Mouse (Mus musculus) liver, embryonic 14 days (tissue): ENCODE results near the gene Il17ra. TPM values are rescaled to one million over a fixed set of nuclear protein-coding genes. Genes with fewer than 3 reads are reported as not detected.

Experiments used
- polyA plus RNA-seq: library from polyadenylated mRNA; depleted of rRNA; stranded (reverse); fragments of >200 nt; gene quantifications from 2 replicates; pipeline ENCODE4 v1.2.3, GENCODE M21; 2012; rRNA removed

The Il17ra gene
- 4.0 and 4.7 TPM in 2 replicates for polyA plus RNA-seq

GRCm38 (mm10) chr6:120463086-120463871, at the start of gene Il17ra:
Il17ra (plus strand) TSS chr6:120463247.

DNA sequence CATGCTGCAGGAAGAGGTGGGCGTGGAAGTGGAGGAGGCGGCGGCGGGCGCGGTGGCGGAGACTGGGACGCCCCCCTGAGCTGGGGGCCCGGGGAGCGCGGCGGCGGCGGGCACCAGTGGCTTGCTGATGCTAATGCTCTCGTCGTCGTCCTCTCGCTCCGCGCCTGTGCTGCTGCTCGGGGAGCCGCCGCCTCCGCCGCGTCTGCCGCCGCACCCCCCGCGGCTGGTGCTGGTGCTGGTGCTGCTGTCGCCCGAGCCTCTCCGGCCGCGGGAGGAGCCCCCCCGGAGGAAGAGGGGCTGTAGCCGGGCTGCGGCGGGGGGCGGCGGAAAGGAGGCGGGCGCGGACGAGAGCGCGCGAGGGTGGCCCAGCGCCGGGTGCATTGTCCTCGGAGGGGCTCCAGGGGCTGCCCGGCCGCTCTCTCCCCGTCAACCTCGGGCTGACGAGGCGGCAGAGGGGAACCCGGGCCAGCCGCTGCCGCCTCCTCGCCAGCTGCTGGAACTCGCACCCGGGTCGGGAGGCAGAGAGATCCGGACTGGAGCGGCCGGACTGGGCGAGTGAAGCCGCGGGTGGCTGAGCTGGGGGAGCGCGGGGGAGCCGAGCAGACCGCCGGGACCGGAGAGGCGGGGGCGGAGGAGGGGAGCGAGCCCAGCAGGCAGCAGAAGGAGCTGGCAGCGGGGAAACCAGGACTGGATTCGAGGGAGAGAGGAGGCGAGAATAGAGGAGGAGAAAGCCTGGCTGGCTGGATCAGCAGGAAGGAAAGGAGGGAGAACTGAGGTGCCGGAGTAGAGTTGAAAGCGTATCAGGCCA, 30.5 kb downstream of the Il17ra start, which contains the start of gene Tmem121b:
Gene Tmem121b (minus strand): TSS at position 434 of the 808 bp plus-strand sequence.

GRCm38 (mm10) chr6:120531020-120531965, 68.2 kb downstream of the Il17ra start, which contains the start of gene Hdhd5:
Hdhd5 (minus strand) TSS chr6:120531319.

Other genes starting within 250 kb of the Il17ra start
- gene D330020A13Rik, start 168.9 kb upstream of the Il17ra start, polyA plus RNA-seq, result not detected in 2 replicates
- gene B4galnt3, start 168.7 kb upstream of the Il17ra start, polyA plus RNA-seq, result 0.11 and 0.13 TPM in 2 replicates
- gene Kdm5a, start 99.1 kb upstream of the Il17ra start, polyA plus RNA-seq, result 4.4 and 5.5 TPM in 2 replicates
- 12.8 and 13.9 TPM in 2 replicates for gene Ccdc77, start 98.9 kb upstream of the Il17ra start, polyA plus RNA-seq
- gene Tmem121b, start 30.6 kb downstream of the Il17ra start, polyA plus RNA-seq, result 0.01 TPM in 2 replicates
- gene Hdhd5, start 68.1 kb downstream of the Il17ra start, polyA plus RNA-seq, result 7.3 and 8.1 TPM in 2 replicates
- 6.5 and 7.1 TPM in 2 replicates for gene Cecr2, start 203.1 kb downstream of the Il17ra start, polyA plus RNA-seq